Mouse (Mus musculus) hindbrain, embryonic 16.5 days (tissue): ENCODE measurements around the gene B630019K06Rik. TPM values are rescaled to one million over a fixed set of nuclear protein-coding genes. Genes with fewer than 3 reads are reported as not detected.
A peak's percentile ranks its signal among the peaks of the same experiment; 100 is the strongest.

Experiments
- ATAC-seq: fragments of 200-750 bp; cut with Nextera tagmentation; 2 replicates; pipeline ENCODE4 v1.8.0; 2017; ENCODE audit warnings: moderate TSS enrichment, moderate library complexity
- H3K27ac ChIP-seq: fragments of 300-500 bp; sonication (generic); 2 replicates; pipeline ENCODE4 v1.5.1; 2014; ENCODE audit warnings: low read depth, mild to moderate bottlenecking, control low read depth, low read length, moderate library complexity
- H3K27me3 ChIP-seq: fragments of 300-500 bp; sonication (generic); replicated peaks from 2 replicates; pipeline ENCODE4 v1.6.1; 2014; ENCODE audit warnings: low read length; ENCODE audit not compliant: control insufficient read depth, insufficient read depth
- H3K36me3 ChIP-seq: fragments of 300-500 bp; sonication (generic); 2 replicates; pipeline ENCODE4 v1.6.1; 2014; ENCODE audit warnings: mild to moderate bottlenecking, low read length, moderate library complexity, mixed read lengths; ENCODE audit not compliant: control insufficient read depth, insufficient read depth
- H3K4me1 ChIP-seq: fragments of 300-500 bp; sonication (generic); 2 replicates; pipeline ENCODE4 v1.6.1; 2014; ENCODE audit warnings: low read depth, low read length; ENCODE audit not compliant: control insufficient read depth, insufficient read depth
- H3K4me2 ChIP-seq: fragments of 300-500 bp; sonication (generic); 2 replicates; pipeline ENCODE4 v1.6.1; 2014; ENCODE audit warnings: mild to moderate bottlenecking, low read length, control low read depth, moderate library complexity
- H3K4me3 ChIP-seq: fragments of 300-500 bp; sonication (generic); 2 replicates; pipeline ENCODE4 v1.5.1; 2014; ENCODE audit warnings: mild to moderate bottlenecking, low read length, control low read depth, moderate library complexity
- H3K9ac ChIP-seq: fragments of 300-500 bp; sonication (generic); 2 replicates; pipeline ENCODE4 v1.6.1; 2014; ENCODE audit warnings: low read depth, mild to moderate bottlenecking, control low read depth, low read length, moderate library complexity
- H3K9me3 ChIP-seq: fragments of 300-500 bp; sonication (generic); 2 replicates; pipeline ENCODE4 v1.6.1; 2014; ENCODE audit warnings: mild to moderate bottlenecking, low read length, moderate library complexity; ENCODE audit not compliant: control insufficient read depth
- WGBS: fragments of 180-500 bp; shearing (Covaris S2); extraction: QIAGEN DNeasy Blood & Tissue Kit; methylation state at CpG from one replicate; pipeline ENCODE4 v1.1.7; 2014; 5-methylcytosine and 5-hydroxymethylcytosine counted together
- polyA plus RNA-seq: library from polyadenylated mRNA; unstranded; fragments of >200 nt; fragmentation: Nextera tagmentation; extraction: Ambion mirVana; gene quantifications from 2 replicates; pipeline ENCODE4 v1.2.1, GENCODE M21; 2015

Gene B630019K06Rik
- polyA plus RNA-seq, 1 experiment from 2014 or later = 22.4 TPM

DNA sequence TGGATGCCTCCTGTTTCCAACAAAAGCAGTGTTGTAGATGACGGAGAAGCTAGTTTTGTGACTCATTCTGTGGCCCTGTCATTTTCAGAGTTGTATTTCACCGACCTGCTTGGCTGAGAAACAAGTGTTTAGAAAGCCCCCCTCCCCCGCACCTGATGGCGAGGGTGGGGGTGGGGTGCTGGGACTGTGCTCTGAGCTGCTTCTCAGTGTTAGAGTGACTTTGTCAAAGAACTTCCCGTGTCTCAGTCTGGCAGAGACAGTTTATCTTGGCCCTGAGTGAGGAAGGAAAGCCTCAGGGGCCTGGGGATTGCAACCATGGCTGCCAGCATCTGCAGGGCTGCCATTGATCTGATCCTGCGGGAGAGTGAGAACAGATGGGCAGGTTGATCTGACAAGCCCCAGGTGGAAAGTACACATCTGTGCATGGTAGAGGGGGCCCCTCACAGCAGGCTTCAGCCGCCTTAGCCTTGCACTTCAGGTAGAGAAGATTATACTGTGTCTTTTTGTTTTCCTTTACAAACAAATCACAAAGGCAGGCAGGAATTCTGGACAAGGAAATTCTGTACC lies 9.8 kb downstream of the B630019K06Rik start:
- Histone ChIP-seq H3K4me1 (no peaks in the 10 kb centered on the region), H3K27ac (no peak overlapping the region), H3K9me3 (no peaks in the 10 kb centered on the region), H3K9ac (no peak overlapping the region), H3K36me3 (no peaks in the 10 kb centered on the region), H3K4me2 (no peak overlapping the region), H3K4me3 (no peak overlapping the region), H3K27me3 (no peaks in the 10 kb centered on the region)
- ATAC-seq = peak; percentile 80
- 25% methylated on average over 6 of the region's 7 CpGs for WGBS

DNA sequence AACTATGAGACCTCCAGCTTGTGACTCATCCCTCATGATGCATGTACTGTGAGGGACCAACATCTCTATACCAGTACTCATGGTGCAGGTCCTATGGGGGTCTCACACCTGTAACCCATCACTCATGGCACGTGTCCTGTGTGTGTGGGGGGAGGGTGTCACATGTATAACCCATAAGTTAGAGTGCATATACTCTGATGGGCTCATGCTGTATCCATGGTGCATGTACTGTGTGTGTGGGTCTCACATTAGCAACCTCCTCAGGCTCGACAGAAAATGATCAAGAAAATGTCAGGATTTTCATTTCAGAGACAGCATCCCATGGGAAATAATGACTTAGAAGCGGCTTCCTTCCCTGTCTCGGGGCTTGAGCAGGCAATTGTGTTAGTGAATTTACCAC lies 28.9 kb downstream of the B630019K06Rik start:
- peaks cover 4% of the 10 kb centered on the region; the same call in 1 of the 2 replicates for H3K9me3 ChIP-seq
- peak; percentile 60 for ATAC-seq
- no peaks in the 10 kb centered on the region for H3K36me3 ChIP-seq
- H3K4me2 ChIP-seq = no peak overlapping the region
- no peak overlapping the region for H3K4me3 ChIP-seq
- H3K4me1 ChIP-seq = no peaks in the 10 kb centered on the region
- no peak overlapping the region for H3K27ac ChIP-seq
- WGBS = 58% methylated on average over 4 of the region's 4 CpGs
- no peak overlapping the region for H3K9ac ChIP-seq
- H3K27me3 ChIP-seq = no peaks in the 10 kb centered on the region

DNA sequence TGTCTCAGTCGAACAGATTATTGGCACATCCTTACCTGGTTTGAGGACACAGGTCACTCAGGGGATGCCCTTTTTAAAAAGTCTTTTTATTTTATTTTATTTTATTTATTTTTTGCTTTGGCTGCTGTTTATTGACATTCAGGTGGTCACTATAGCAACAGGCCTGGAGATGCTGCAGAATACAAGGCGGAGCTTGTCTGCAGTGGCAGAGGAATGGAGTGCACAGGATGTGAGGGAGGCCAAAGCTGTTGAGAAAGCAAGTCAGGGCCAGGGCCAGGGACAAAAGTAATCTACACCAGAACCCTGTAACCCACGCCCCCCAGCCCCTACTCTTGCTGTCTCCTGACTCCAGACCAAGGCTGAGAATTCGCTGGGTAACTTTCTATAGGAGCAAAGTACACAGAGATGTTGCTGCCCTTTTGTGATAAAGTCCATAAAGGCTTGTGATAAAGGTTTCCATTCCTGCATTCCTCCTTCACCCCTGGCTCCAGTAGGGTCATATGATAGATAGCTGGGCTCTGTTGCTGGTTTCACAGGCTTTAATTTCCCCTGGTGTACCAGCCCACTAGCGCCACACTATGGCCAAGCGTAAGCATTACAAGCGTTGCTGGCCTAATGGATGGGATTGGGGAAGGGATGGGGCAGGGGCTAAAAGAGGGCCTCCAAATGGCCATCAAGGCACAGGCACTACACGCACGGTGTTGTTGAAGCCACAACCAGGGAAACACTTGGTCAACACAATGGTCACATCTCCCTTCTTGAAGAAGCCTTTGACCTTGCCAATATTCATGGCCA lies 29.8 kb downstream of the B630019K06Rik start:
- Histone ChIP-seq H3K4me3 (no peak overlapping the region), H3K4me2 (no peak overlapping the region), H3K9me3 (peaks cover 4% of the 10 kb centered on the region; the same call in 1 of the 2 replicates), H3K27ac (no peak overlapping the region), H3K36me3 (no peaks in the 10 kb centered on the region), H3K4me1 (no peaks in the 10 kb centered on the region), H3K27me3 (no peaks in the 10 kb centered on the region), H3K9ac (no peak overlapping the region)
- peak; percentile 84 for ATAC-seq
- 58% methylated on average over 9 of the region's 9 CpGs for WGBS

DNA sequence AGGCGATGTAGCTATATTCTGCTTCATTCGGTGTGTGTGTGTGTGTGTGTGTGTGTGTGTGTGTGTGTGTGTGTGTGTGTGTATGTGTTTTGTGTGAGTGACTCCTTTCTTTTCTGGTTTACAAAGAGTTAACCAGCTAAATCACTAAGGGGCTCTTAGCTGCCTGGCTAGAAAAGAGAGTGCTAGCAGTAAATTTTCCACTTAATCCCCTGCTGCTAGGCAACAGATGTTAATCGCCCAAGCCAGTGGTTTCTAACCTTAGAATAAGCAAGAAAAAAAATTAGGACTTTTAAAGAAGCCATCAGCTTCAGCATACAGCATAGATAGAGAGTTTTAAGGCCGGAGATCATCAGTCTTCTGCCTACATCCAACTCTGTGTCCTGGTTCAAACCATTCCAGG lies 35.1 kb downstream of the B630019K06Rik start:
- ATAC-seq = peak; percentile 73
- H3K9me3 ChIP-seq = no peaks in the 10 kb centered on the region
- no peaks in the 10 kb centered on the region for H3K27me3 ChIP-seq
- H3K4me2 ChIP-seq = no peak overlapping the region
- no peaks in the 10 kb centered on the region for H3K36me3 ChIP-seq
- 37% methylated on average over 4 of the region's 4 CpGs for WGBS
- H3K9ac ChIP-seq = no peak overlapping the region
- H3K4me1 ChIP-seq = no peaks in the 10 kb centered on the region
- H3K4me3 ChIP-seq = no peak overlapping the region
- no peak overlapping the region for H3K27ac ChIP-seq

DNA sequence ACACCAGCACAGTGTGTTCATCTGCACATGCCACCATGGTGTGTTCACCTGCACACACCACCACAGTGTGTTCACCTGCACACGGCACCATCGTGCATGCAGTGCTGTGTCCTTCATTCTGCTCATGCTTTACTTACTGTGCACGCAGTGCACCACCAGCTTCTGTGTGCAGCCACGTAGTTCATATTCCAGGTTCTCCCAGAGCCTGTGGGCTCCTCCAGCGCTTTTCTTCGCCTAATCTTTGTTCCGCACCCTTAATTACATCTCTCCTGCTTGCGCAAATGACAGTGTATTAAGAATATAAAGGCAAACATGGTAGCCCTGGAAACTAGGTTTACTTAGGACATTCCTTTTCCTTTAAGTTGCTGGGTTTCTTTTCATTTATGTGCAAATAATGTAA lies 51.9 kb downstream of the B630019K06Rik start:
- H3K9ac ChIP-seq = no peak overlapping the region
- no peak overlapping the region for H3K4me3 ChIP-seq
- ATAC-seq = no peak
- H3K4me1 ChIP-seq = no peaks in the 10 kb centered on the region
- no peaks in the 10 kb centered on the region for H3K36me3 ChIP-seq
- no peak overlapping the region for H3K27ac ChIP-seq
- no peaks in the 10 kb centered on the region for H3K27me3 ChIP-seq
- H3K4me2 ChIP-seq = no peak overlapping the region
- no peaks in the 10 kb centered on the region for H3K9me3 ChIP-seq
- WGBS = 75% methylated on average over 8 of the region's 8 CpGs

Other genes with a start within 250 kb of the B630019K06Rik start
- not detected in 2 replicates for gene Ssxb8, start 201.5 kb upstream of the B630019K06Rik start, polyA plus RNA-seq
- gene Ssx9, start 143.9 kb upstream of the B630019K06Rik start, polyA plus RNA-seq = not detected in 2 replicates
- gene Ssxb5, start 88.7 kb upstream of the B630019K06Rik start, polyA plus RNA-seq = not detected in 2 replicates
- gene Gm6592, start 48.4 kb upstream of the B630019K06Rik start, polyA plus RNA-seq = not detected in 2 replicates
- gene Gm5751, start 18.1 kb upstream of the B630019K06Rik start, polyA plus RNA-seq = not detected in 2 replicates
- gene Fthl17b, start 70.6 kb downstream of the B630019K06Rik start, polyA plus RNA-seq = not detected in 2 replicates
- not detected in 2 replicates for gene Fthl17c, start 84.2 kb downstream of the B630019K06Rik start, polyA plus RNA-seq
- gene Fthl17d, start 94.4 kb downstream of the B630019K06Rik start, polyA plus RNA-seq = not detected in 2 replicates
- gene Fthl17e, start 141.1 kb downstream of the B630019K06Rik start, polyA plus RNA-seq = not detected in 2 replicates
- not detected in 2 replicates for gene Fthl17f, start 170.6 kb downstream of the B630019K06Rik start, polyA plus RNA-seq
- gene 4930402K13Rik, start 212.2 kb downstream of the B630019K06Rik start, polyA plus RNA-seq = not detected in 2 replicates